Mouse (Mus musculus) kidney, adult 2 months (tissue): Measurements from ENCODE around the gene Tshz2. TPM values are rescaled to one million over a fixed set of nuclear protein-coding genes. Genes with fewer than 3 reads are reported as not detected.

ENCODE experiments used
- DNase-seq: peaks from one replicate; pipeline ENCODE4 v3.0.0; 2021
- H3K27ac ChIP-seq: fragments of 200-500 bp; 2 replicates; pipeline ENCODE4 v1.5.1; 2012; ENCODE audit warnings: low read depth, low read length, control low read depth, inconsistent platforms; ENCODE audit not compliant: insufficient read depth
- H3K27me3 ChIP-seq: fragments of 200-500 bp; replicated peaks from 2 replicates; pipeline ENCODE4 v1.6.1; 2012; ENCODE audit warnings: mild to moderate bottlenecking, moderate library complexity, low read length, inconsistent platforms; ENCODE audit not compliant: control insufficient read depth, insufficient read depth
- H3K36me3 ChIP-seq: fragments of 200-500 bp; 2 replicates; pipeline ENCODE4 v1.6.1; 2012; ENCODE audit warnings: mild to moderate bottlenecking, moderate library complexity, low read length, inconsistent platforms; ENCODE audit not compliant: control insufficient read depth, insufficient read depth
- H3K4me1 ChIP-seq: fragments of 200-500 bp; 2 replicates; pipeline ENCODE4 v1.6.1; 2011; ENCODE audit warnings: low read length; ENCODE audit not compliant: control insufficient read depth, insufficient read depth
- H3K4me3 ChIP-seq: fragments of 200-500 bp; 2 replicates; pipeline ENCODE4 v1.5.1; 2011; ENCODE audit warnings: mild to moderate bottlenecking, low read depth, low read length, control low read depth; ENCODE audit not compliant: insufficient read depth
- CTCF ChIP-seq: fragments of 200-500 bp; conservative IDR thresholded peaks from 2 replicates; pipeline ENCODE4 v1.5.1; 2011; ENCODE audit warnings: low read depth, mild to moderate bottlenecking, control low read depth, low read length, moderate library complexity, mixed read lengths; ENCODE audit not compliant: insufficient read depth, insufficient read length
- POLR2A ChIP-seq: fragments of 200-500 bp; IDR thresholded peaks from one replicate; pipeline ENCODE4 v1.6.1; 2011; ENCODE audit warnings: low read depth, low read length, control low read depth
- WGBS: fragments of 180-500 bp; shearing (Covaris S2); methylation state at CpG from one replicate; pipeline ENCODE4 v1.1.7; 2018; 5-methylcytosine and 5-hydroxymethylcytosine counted together
- polyA plus RNA-seq: library from polyadenylated mRNA; depleted of rRNA; stranded (reverse); fragments of >200 nt; gene quantifications from 2 replicates; pipeline ENCODE4 v1.2.3, GENCODE M21; 2012

Gene Tshz2
- polyA plus RNA-seq, 1 experiment, result 17.6 TPM

DNA sequence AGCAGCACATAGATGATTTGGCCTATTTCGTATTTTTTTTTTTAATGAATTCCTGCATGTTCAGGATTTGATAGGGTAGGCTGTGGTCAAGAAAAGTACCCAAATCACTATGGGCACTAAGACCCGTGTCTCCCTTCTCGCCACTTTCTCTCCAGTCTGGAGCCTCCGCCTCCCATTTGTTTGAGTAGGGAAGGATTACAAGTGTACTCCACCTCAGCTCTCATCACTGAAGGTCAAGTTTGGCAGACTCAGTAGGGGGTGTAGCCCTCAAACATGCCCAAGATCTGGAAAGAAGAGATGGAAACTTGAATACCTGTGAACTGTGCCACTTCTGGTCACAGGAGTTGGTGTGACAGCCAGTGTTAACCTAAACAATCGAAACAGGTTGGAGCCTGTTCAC is 66.3 kb downstream of the Tshz2 start:
- Histone ChIP-seq H3K4me3 (no peak overlapping the region), H3K27ac (no peak overlapping the region), H3K4me1 (no peaks in the 10 kb centered on the region; the same call in 1 of the 2 replicates), H3K27me3 (no peaks in the 10 kb centered on the region), H3K36me3 (no peaks in the 10 kb centered on the region)
- no peak for TF ChIP-seq POLR2A
- no peak for DNase-seq
- 90% methylated on average over 5 of the region's 5 CpGs for WGBS

DNA sequence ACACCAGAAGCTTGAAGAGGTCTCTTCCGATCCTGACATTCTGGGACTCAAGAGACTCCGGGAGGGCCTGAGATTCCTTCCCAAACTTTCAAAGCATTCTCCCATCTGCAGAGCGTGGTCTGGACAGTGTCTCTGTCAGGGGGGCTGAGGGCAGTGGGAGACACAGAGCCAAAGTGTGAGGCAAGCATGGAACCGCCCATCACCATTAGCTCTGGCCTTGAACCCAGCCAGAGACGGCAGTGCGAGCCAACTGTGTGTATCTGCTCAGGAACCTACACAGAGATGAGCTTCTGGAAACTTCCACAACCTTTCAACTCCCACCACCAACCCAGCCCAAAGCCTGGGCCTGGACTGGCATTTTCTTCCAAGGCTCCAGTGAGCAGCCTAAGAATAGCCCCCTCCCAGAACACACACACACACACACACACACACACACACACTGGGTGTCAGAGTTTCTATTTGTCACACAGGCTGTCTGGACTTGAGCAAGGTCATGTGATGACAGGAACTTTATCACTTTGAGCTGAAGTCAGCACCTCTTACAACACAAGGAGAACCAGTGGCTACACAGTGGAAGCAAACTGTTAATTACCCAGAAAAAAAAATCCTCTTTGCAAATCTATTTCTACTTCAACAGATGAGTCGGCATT is 67.2 kb downstream of the Tshz2 start:
- Histone ChIP-seq H3K27me3 (no peaks in the 10 kb centered on the region), H3K36me3 (no peaks in the 10 kb centered on the region), H3K4me3 (no peak overlapping the region), H3K27ac (no peak overlapping the region), H3K4me1 (no peaks in the 10 kb centered on the region; the same call in 1 of the 2 replicates)
- DNase-seq, result peak; percentile 17
- 66% methylated on average over 7 of the region's 7 CpGs for WGBS
- no peak for TF ChIP-seq POLR2A
- no peak for TF ChIP-seq CTCF

DNA sequence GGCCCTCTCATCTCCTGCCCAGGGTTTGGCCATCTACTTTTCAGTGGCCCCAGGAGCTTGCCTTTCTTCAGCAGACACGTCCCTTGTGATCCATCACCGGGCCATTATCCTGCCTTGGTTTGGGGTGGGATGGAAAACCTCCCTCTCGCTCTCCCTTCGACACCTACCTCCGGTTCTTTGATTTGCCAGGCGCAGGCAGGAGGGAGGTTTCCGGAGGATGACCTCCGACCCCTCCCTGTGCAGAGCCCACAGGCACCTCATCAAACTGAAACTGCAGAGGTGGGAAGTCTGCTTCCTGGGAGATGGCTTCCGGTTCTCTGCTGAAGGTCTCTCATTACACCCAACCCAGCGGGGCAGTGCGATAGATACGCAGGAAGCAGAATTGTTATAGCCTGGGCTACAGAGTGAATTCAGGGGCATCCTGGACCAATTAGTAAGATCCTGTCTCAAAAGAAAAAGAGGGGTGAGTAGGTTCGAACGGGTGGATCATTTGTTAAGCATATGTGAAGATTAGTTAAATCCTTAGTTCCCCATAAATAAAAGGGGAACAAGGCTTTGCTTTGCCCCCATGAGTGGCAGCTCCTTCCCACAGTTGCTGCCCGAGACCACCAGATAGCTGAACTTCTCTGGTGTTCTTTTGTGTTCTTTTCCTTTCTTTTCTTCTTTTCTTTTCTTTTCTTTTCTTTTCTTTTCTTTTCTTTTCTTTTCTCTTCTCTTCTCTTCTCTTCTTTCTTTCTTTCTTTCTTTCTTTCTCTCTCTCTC is 70.1 kb downstream of the Tshz2 start:
- no peaks in the 10 kb centered on the region for H3K27me3 ChIP-seq
- H3K4me1 ChIP-seq, result no peaks in the 10 kb centered on the region; the same call in 1 of the 2 replicates
- H3K36me3 ChIP-seq, result no peaks in the 10 kb centered on the region
- DNase-seq, result no peak
- TF ChIP-seq CTCF (no peak), POLR2A (no peak)
- no peak overlapping the region for H3K4me3 ChIP-seq
- WGBS, result 52% methylated on average over 15 of the region's 15 CpGs
- H3K27ac ChIP-seq, result no peak overlapping the region

DNA sequence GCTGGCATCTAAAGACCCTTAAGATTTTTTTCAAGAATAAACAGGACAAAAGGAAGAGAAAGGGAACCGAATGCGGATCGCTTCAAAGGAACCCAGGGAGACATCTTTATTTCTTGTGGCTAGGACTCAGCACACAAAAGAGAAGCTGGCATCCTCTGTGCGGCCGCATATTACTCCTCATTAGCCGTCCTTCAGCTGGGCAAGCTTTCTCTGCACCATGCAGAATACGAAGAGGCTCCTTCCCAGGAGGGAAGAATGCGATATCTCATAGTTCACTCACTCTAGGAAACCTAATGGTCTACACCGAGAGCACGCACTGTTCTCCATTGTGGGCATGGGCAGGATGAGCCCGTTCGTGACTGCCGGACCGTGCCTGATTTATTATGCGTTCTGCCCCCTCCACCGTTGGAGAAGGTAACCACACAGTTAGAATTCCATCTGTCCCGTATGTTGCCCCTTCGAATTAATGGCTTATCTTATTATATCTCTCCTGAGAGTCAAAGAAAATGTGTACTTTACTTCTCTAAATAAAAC is 89.0 kb downstream of the Tshz2 start:
- no peak overlapping the region; the same call in 1 of the 2 replicates for H3K27ac ChIP-seq
- no peaks in the 10 kb centered on the region for H3K36me3 ChIP-seq
- WGBS, result 44% methylated on average over 18 of the region's 18 CpGs
- no peaks in the 10 kb centered on the region for H3K27me3 ChIP-seq
- H3K4me1 ChIP-seq, result no peaks in the 10 kb centered on the region
- no peak overlapping the region for H3K4me3 ChIP-seq
- peak; percentile 2 for DNase-seq
- TF ChIP-seq POLR2A (no peak), CTCF (no peak)

DNA sequence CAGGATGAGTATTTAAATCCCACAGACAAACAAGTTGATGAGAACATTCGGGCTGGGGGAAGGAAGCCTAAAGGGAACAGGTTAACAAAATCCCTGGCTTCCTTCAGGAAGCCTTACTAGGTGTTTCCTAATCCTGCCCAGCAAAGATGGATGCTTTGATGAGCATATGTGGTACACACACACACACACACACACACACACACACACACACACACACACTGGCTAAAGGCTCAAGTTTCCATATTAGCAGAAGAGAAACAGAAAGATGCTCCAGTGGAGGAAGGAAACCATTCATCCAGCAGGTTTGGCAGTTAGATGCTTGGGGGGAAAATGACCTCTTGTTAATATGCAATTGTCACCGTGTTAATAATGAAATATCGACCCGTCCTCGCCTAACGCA is 89.5 kb downstream of the Tshz2 start:
- 43% methylated on average over 6 of the region's 6 CpGs for WGBS
- no peak overlapping the region for H3K27ac ChIP-seq
- H3K27me3 ChIP-seq, result no peaks in the 10 kb centered on the region

DNA sequence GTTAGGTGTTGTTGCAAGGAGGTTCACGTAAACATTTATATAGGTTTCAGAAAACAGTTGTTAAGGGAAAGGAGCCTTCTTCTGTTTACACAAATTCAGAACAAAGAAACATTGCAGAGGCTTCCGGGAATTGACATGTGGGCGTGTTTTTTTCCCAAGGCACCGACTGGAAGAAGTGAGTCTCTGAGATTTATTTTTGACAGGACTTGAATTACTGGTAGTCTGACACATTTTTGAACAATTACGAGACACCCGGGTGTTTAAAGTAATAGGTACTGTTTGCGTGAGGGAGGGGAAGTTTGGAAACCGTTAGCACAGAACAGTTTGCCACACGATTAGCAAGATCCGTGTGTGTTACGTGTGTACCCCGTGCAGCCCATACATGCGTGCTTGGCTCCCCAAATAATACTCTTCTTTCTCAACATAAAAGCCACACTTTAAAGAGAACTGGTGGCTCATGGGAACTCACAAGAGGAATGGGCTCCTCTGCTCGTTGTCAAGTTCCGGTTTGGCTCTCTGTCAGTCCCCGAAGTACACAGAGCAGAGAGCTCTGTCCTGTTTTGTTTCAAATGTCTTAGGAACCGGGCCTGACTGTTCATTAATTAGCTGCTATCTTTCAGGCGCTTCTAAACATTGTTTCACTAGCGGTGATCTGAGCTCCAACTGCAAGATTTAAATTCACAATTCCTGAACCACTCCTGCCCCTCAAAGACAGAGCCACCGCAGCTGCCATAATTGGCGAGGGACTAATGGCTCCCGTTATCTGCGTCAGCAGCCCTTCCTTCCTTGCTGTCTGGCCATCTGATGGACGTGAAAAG is 91.0 kb downstream of the Tshz2 start:
- WGBS, result 35% methylated on average over 24 of the region's 24 CpGs
- H3K4me1 ChIP-seq, result no peaks in the 10 kb centered on the region
- H3K4me3 ChIP-seq, result no peak overlapping the region
- no peaks in the 10 kb centered on the region for H3K27me3 ChIP-seq
- TF ChIP-seq CTCF (no peak), POLR2A (no peak)
- H3K27ac ChIP-seq, result peak overlapping the region; percentile 12
- DNase-seq, result peak; percentile 61
- H3K36me3 ChIP-seq, result no peaks in the 10 kb centered on the region

More for the DNA sequence above, 89.5 kb downstream of the Tshz2 start:
- Histone ChIP-seq H3K4me3 (no peak overlapping the region), H3K36me3 (no peaks in the 10 kb centered on the region), H3K4me1 (no peaks in the 10 kb centered on the region)
- peak; percentile 47 for DNase-seq
- no peak for TF ChIP-seq CTCF
- no peak for TF ChIP-seq POLR2A

DNA sequence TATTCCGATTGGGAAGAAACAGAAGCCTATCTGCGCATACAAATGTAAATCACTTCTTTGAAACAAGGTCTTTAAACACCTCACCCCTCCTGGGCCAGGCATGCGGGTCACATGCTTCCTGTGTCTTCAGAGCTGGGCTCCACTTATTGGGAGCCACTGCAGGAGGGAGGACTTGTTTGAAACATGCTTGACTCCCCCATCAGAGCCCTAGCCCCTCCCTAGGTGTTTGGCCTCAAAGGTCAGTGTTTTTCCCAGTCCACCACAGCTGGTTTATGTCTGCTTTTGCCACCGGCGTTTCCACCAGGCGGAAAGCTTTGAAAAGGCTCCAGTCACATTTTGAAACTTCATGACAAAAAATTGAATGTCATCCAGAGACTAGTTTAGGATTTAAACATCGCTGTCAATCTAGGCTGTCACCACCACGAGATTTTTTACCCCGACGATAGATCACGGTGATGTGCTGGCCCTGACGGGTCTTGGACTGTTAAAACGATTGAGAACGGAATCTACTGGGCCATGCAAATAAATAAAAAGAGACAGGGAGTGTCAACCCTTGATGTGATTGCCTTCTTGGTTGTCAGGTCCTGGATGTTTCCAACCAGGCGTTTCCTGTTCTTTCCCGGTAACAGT is 96.0 kb downstream of the Tshz2 start:
- Histone ChIP-seq H3K27ac (no peak overlapping the region), H3K36me3 (no peaks in the 10 kb centered on the region), H3K4me3 (no peak overlapping the region), H3K4me1 (no peaks in the 10 kb centered on the region), H3K27me3 (no peaks in the 10 kb centered on the region)
- TF ChIP-seq POLR2A, result no peak
- TF ChIP-seq CTCF, result no peak
- 42% methylated on average over 16 of the region's 16 CpGs for WGBS
- peak; percentile 45 for DNase-seq
